Mouse (Mus musculus) MEL (cell line): Measurements from ENCODE around the gene Cryba1.

Experiments
- CTCF ChIP-seq, 3 experiments: IDR thresholded peaks in 2 of 3; conservative IDR thresholded peaks in 1 of 3; 2 replicates each; pipeline ENCODE4 v1.5.1; 2011 to 2012; ENCODE audit warnings: low read length in 3 of 3, low read depth in 2 of 3, mild to moderate bottlenecking in 2 of 3, improper control_type of control experiment in 1 of 3, inconsistent platforms in 1 of 3, mixed read lengths in 1 of 3, moderate library complexity in 1 of 3; ENCODE audit not compliant: control insufficient read depth in 1 of 3, insufficient read depth in 1 of 3, poor library complexity in 1 of 3, severe bottlenecking in 1 of 3
- EP300 ChIP-seq, 2 experiments: IDR thresholded peaks; 2 replicates each; pipeline ENCODE4 v1.6.1; 2011; ENCODE audit warnings: improper control_type of control experiment in 2 of 2, low read length in 2 of 2, low read depth in 1 of 2, mild to moderate bottlenecking in 1 of 2
- MYB ChIP-seq: IDR thresholded peaks from 2 replicates; pipeline ENCODE4 v1.6.1; 2011; ENCODE audit warnings: mild to moderate bottlenecking, low read depth, low read length, improper control_type of control experiment
- POLR2A ChIP-seq, 2 experiments: IDR thresholded peaks; 2 replicates each; pipeline ENCODE4 v1.6.1; 2011 to 2012; ENCODE audit warnings: low read length in 2 of 2, mild to moderate bottlenecking in 2 of 2, control low read depth in 1 of 2, improper control_type of control experiment in 1 of 2, low read depth in 1 of 2, moderate library complexity in 1 of 2; ENCODE audit not compliant: control insufficient read depth in 1 of 2, insufficient read depth in 1 of 2, poor library complexity in 1 of 2
- UBTF ChIP-seq: IDR thresholded peaks from 2 replicates; pipeline ENCODE4 v1.6.1; 2012; ENCODE audit warnings: low read depth, mild to moderate bottlenecking, inconsistent platforms, low read length, improper control_type of control experiment, moderate library complexity, borderline replicate concordance; ENCODE audit not compliant: insufficient read depth
- ZC3H11A ChIP-seq: IDR thresholded peaks from 2 replicates; pipeline ENCODE4 v1.6.1; 2012; ENCODE audit warnings: low read depth, mild to moderate bottlenecking, inconsistent platforms, low read length, improper control_type of control experiment

- no peak for TF ChIP-seq CTCF (IDR thresholded peaks at IDR 0.05 in 2 of 3, conservative IDR thresholded peaks at IDR 0.05 in 1 of 3; ENCODE audit: control insufficient read depth in 1 of 3, insufficient read depth in 1 of 3, low read depth in 2 of 3, low read length in 3 of 3, poor library complexity in 1 of 3, severe bottlenecking in 1 of 3)
- no peak for TF ChIP-seq POLR2A (IDR thresholded peaks at IDR 0.05; ENCODE audit: control insufficient read depth in 1 of 2, insufficient read depth in 1 of 2, low read depth in 1 of 2, low read length in 2 of 2, poor library complexity in 1 of 2)
- TF ChIP-seq UBTF = no peak
- TF ChIP-seq MYB = no peak
- TF ChIP-seq EP300 (IDR thresholded peaks at IDR 0.05; ENCODE audit: low read depth in 1 of 2, low read length in 2 of 2) = no peak
- TF ChIP-seq ZC3H11A = no peak
Measured at GRCm38 (mm10) chr11:77753469-77753868, 28.4 kb upstream of the Cryba1 start.
